Mouse (Mus musculus) erythroblast, embryonic 14.5 days (primary cell): ENCODE data around the gene Ccdc114.

Experiments
- GATA1 ChIP-seq: IDR thresholded peaks from 2 replicates; pipeline ENCODE4 v1.6.1; 2012; ENCODE audit warnings: low read length, inconsistent platforms, mixed read lengths
- TAL1 ChIP-seq: IDR thresholded peaks from 3 replicates; pipeline ENCODE4 v1.6.1; 2012; ENCODE audit warnings: low read length, inconsistent platforms, mixed read lengths

- no peak for TF ChIP-seq GATA1
- TF ChIP-seq TAL1, result no peak
These were observed 64.5 kb downstream of the Ccdc114 start for GRCm38 (mm10) chr7:45988344-45988743.
